Mouse (Mus musculus): ENCODE measurements around the gene Sdk1. TPM values are rescaled to one million over a fixed set of nuclear protein-coding genes. Genes with fewer than 3 reads are reported as not detected.

The Sdk1 gene
- total and polyA plus RNA-seq, 2 experiments from 2014 or later = 1.5 to 13.6 TPM

- H3K9ac ChIP-seq = no peak overlapping the region
These were observed 940.6 kb downstream of the Sdk1 start for GRCm38 (mm10) chr5:142181862-142182261.

GRCm38 (mm10) chr5:142188765-142189164, 947.5 kb downstream of the Sdk1 start:
- TF ChIP-seq CTCF (IDR thresholded peaks at IDR 0.05; ENCODE audit: low read depth) = no peak
- Histone ChIP-seq H3K4me3 (ENCODE audit: low read depth, low read length) (no peak overlapping the region), H3K9ac (no peak overlapping the region), H3K4me2 (ENCODE audit: low read depth) (no peak overlapping the region), H3K9me3 (ENCODE audit: low read length) (no peaks in the 10 kb centered on the region), H3K27ac (ENCODE audit: low read depth, low read length) (no peak overlapping the region), H3K4me1 (ENCODE audit: insufficient read depth) (no peaks in the 10 kb centered on the region), H3K36me3 (ENCODE audit: insufficient read depth) (no peaks in the 10 kb centered on the region), H3K27me3 (ENCODE audit: insufficient read depth, low read length) (no peaks in the 10 kb centered on the region)
- ATAC-seq = no peak
- WGBS = 87% methylated on average over 5 of the region's 5 CpGs
- DNase-seq = no peak

More at GRCm38 (mm10) chr5:142181862-142182261, 940.6 kb downstream of the Sdk1 start:
- Histone ChIP-seq H3K4me1 (ENCODE audit: insufficient read depth) (0 out of 2 replicates have a peak, but pooled peaks cover 7% of the 10 kb centered on the region), H3K4me3 (ENCODE audit: low read depth, low read length) (no peak overlapping the region), H3K36me3 (ENCODE audit: insufficient read depth) (no peaks in the 10 kb centered on the region), H3K27ac (ENCODE audit: low read depth, low read length) (no peak overlapping the region), H3K4me2 (ENCODE audit: low read depth) (no peak overlapping the region), H3K9me3 (ENCODE audit: low read length) (no peaks in the 10 kb centered on the region), H3K27me3 (ENCODE audit: insufficient read depth, low read length) (no peaks in the 10 kb centered on the region)
- DNase-seq (no peak), ATAC-seq (no peak)
- 77% methylated on average over 14 of the region's 14 CpGs for WGBS
- TF ChIP-seq CTCF (IDR thresholded peaks at IDR 0.05; ENCODE audit: low read depth) = no peak

- ATAC-seq (no peak), DNase-seq (peak; percentile 31)
- Histone ChIP-seq H3K9me3 (ENCODE audit: low read length) (no peaks in the 10 kb centered on the region), H3K27ac (ENCODE audit: low read depth, low read length) (no peak overlapping the region), H3K4me1 (ENCODE audit: insufficient read depth) (no peaks in the 10 kb centered on the region), H3K27me3 (ENCODE audit: insufficient read depth, low read length) (no peaks in the 10 kb centered on the region), H3K9ac (no peak overlapping the region), H3K4me2 (ENCODE audit: low read depth) (no peak overlapping the region), H3K36me3 (ENCODE audit: insufficient read depth) (no peaks in the 10 kb centered on the region), H3K4me3 (ENCODE audit: low read depth, low read length) (no peak overlapping the region)
- TF ChIP-seq CTCF (IDR thresholded peaks at IDR 0.05; ENCODE audit: low read depth) = peak; percentile 61
These were observed 968.6 kb downstream of the Sdk1 start for GRCm38 (mm10) chr5:142209911-142210310.

GRCm38 (mm10) chr5:142212252-142212651, 971.0 kb downstream of the Sdk1 start:
- Histone ChIP-seq H3K4me1 (ENCODE audit: insufficient read depth) (no peaks in the 10 kb centered on the region), H3K4me3 (ENCODE audit: low read depth, low read length) (no peak overlapping the region), H3K9ac (no peak overlapping the region), H3K9me3 (ENCODE audit: low read length) (no peaks in the 10 kb centered on the region), H3K36me3 (ENCODE audit: insufficient read depth) (no peaks in the 10 kb centered on the region), H3K4me2 (ENCODE audit: low read depth) (no peak overlapping the region), H3K27ac (ENCODE audit: low read depth, low read length) (no peak overlapping the region), H3K27me3 (ENCODE audit: insufficient read depth, low read length) (no peaks in the 10 kb centered on the region)
- no peak for ATAC-seq
- WGBS = 71% methylated on average over 11 of the region's 11 CpGs
- no peak for DNase-seq
- peak; percentile 21; the same call in 1 of the 2 replicates for TF ChIP-seq CTCF (IDR thresholded peaks at IDR 0.05; ENCODE audit: low read depth)

GRCm38 (mm10) chr5:142215981-142216380, 974.7 kb downstream of the Sdk1 start:
- TF ChIP-seq CTCF (IDR thresholded peaks at IDR 0.05; ENCODE audit: low read depth) = no peak
- Histone ChIP-seq H3K4me2 (ENCODE audit: low read depth) (no peak overlapping the region), H3K9me3 (ENCODE audit: low read length) (no peaks in the 10 kb centered on the region), H3K4me3 (ENCODE audit: low read depth, low read length) (no peak overlapping the region), H3K9ac (no peak overlapping the region), H3K36me3 (ENCODE audit: insufficient read depth) (no peaks in the 10 kb centered on the region), H3K27me3 (ENCODE audit: insufficient read depth, low read length) (no peaks in the 10 kb centered on the region), H3K4me1 (ENCODE audit: insufficient read depth) (no peaks in the 10 kb centered on the region), H3K27ac (ENCODE audit: low read depth, low read length) (peak overlapping the region; percentile 42)
- ATAC-seq = peak; percentile 81
- peak; percentile 73 for DNase-seq
- 27% methylated on average over 5 of the region's 5 CpGs for WGBS

- Histone ChIP-seq H3K4me2 (ENCODE audit: low read depth) (no peak overlapping the region), H3K9me3 (ENCODE audit: low read length) (no peaks in the 10 kb centered on the region), H3K27me3 (ENCODE audit: insufficient read depth, low read length) (no peaks in the 10 kb centered on the region), H3K36me3 (ENCODE audit: insufficient read depth) (no peaks in the 10 kb centered on the region), H3K4me3 (ENCODE audit: low read depth, low read length) (no peak overlapping the region), H3K4me1 (ENCODE audit: insufficient read depth) (no peaks in the 10 kb centered on the region), H3K9ac (no peak overlapping the region), H3K27ac (ENCODE audit: low read depth, low read length) (no peak overlapping the region)
- 94% methylated on average over 12 of the region's 12 CpGs for WGBS
- DNase-seq (no peak), ATAC-seq (no peak)
- TF ChIP-seq CTCF (IDR thresholded peaks at IDR 0.05; ENCODE audit: low read depth) = peak; percentile 53
These were observed 979.7 kb downstream of the Sdk1 start for GRCm38 (mm10) chr5:142220851-142221503.

GRCm38 (mm10) chr5:142228957-142229810, 987.9 kb downstream of the Sdk1 start:
- no peak overlapping the region for H3K27ac ChIP-seq (ENCODE audit: low read depth, low read length)
- H3K4me3 ChIP-seq (ENCODE audit: low read depth, low read length) = no peak overlapping the region
- H3K9ac ChIP-seq = no peak overlapping the region
- H3K4me2 ChIP-seq (ENCODE audit: low read depth) = no peak overlapping the region
- no peak for DNase-seq
- H3K36me3 ChIP-seq (ENCODE audit: insufficient read depth) = no peaks in the 10 kb centered on the region
- no peak for TF ChIP-seq CTCF (IDR thresholded peaks at IDR 0.05; ENCODE audit: low read depth)
- ATAC-seq = no peak
- WGBS = 75% methylated on average over 18 of the region's 18 CpGs
- H3K9me3 ChIP-seq (ENCODE audit: low read length) = no peaks in the 10 kb centered on the region
- H3K4me1 ChIP-seq (ENCODE audit: insufficient read depth) = no peaks in the 10 kb centered on the region
- H3K27me3 ChIP-seq (ENCODE audit: insufficient read depth, low read length) = no peaks in the 10 kb centered on the region

Measured in forebrain, postnatal 0 days (tissue).